Mouse (Mus musculus) left cerebral cortex, adult 2 months (tissue): ENCODE data around the gene Ddx54. TPM values are rescaled to one million over a fixed set of nuclear protein-coding genes. Genes with fewer than 3 reads are reported as not detected.

Experiments used
- DNase-seq, 2 experiments: peaks; one replicate each; pipeline ENCODE4 v3.0.0; 2021 to 2022; ENCODE audit warnings: low spot score in 2 of 2, mixed read lengths in 1 of 2; ENCODE audit errors: extremely low spot score in 1 of 2
- H3K27ac ChIP-seq: fragments of 200-600 bp; 2 replicates; pipeline ENCODE4 v1.8.1; 2022
- H3K4me3 ChIP-seq: fragments of 200-600 bp; 2 replicates; pipeline ENCODE4 v1.8.1; 2022
- CTCF ChIP-seq: fragments of 200-600 bp; IDR thresholded peaks from 2 replicates; pipeline ENCODE4 v1.8.1; 2022; ENCODE audit warnings: antibody characterized with exemption, mild to moderate bottlenecking, moderate library complexity
- intact Hi-C: fragments of 180-260 bp; cut with DNase I; formaldehyde crosslinking; loops from one replicate; pipeline ENCODE4 v1.15.1; 2025
- total RNA-seq, 2 experiments: library from RNA; stranded (reverse); gene quantifications; 2 replicates each; pipeline ENCODE4 v1.2.3; 2021

The Ddx54 gene
- total RNA-seq, 2 experiments from 2014 or later: 38.6 to 41.0 TPM

- intact Hi-C loops: loop anchor here (5.0 kb wide), 1 partner anchor 70 kb away; the partner anchor contains the start of gene Oas2
- no peak overlapping the region for H3K27ac ChIP-seq
- H3K4me3 ChIP-seq: no peak overlapping the region
- no peak for DNase-seq
- TF ChIP-seq CTCF: no peak
These were observed 65.0 kb downstream of the Ddx54 start for GRCm38 (mm10) chr5:120677516-120677915.

Other genes with a start within 250 kb of the Ddx54 start
- not detected for gene Lhx5, start 181.0 kb upstream of the Ddx54 start, total RNA-seq
- 1 to 10 TPM; 5.3 to 7.4 TPM for gene Sdsl, start 139.9 kb upstream of the Ddx54 start, total RNA-seq
- under 1 TPM in 1 of 2 experiments, not detected in 1; 0.61 TPM for gene Sds, start 136.2 kb upstream of the Ddx54 start, total RNA-seq
- 10 to 100 TPM; 60.6 to 61.7 TPM for gene Plbd2, start 109.1 kb upstream of the Ddx54 start, total RNA-seq
- 1 to 10 TPM; 4.5 to 7.5 TPM for gene Slc8b1, start 101.6 kb upstream of the Ddx54 start, total RNA-seq
- 10 to 100 TPM; 36.8 to 42.1 TPM for gene Tpcn1, start 24.1 kb upstream of the Ddx54 start, total RNA-seq
- under 1 TPM; 0.47 to 0.75 TPM for gene Iqcd, start 23.7 kb upstream of the Ddx54 start, total RNA-seq
- 10 to 100 TPM; 29.5 to 29.9 TPM for gene Rita1, start 150 bp upstream of the Ddx54 start, total RNA-seq
- gene Cfap73, start 21.5 kb downstream of the Ddx54 start, total RNA-seq: under 1 TPM in 1 of 2 experiments, not detected in 1; 0.52 TPM
- 10 to 100 TPM; 85.3 TPM for gene Rasal1, start 36.1 kb downstream of the Ddx54 start, total RNA-seq
- gene Dtx1, start 99.2 kb downstream of the Ddx54 start, total RNA-seq: 10 to 100 TPM; 74.5 to 76.9 TPM
- gene Oas2, start 137.1 kb downstream of the Ddx54 start, total RNA-seq: under 1 TPM in 1 of 2 experiments, not detected in 1; 0.14 TPM
- gene Oas3, start 164.9 kb downstream of the Ddx54 start, total RNA-seq: not detected
- gene Oas1e, start 182.8 kb downstream of the Ddx54 start, total RNA-seq: not detected
- 1 to 10 TPM in 1 of 2 experiments, under 1 TPM in 1; 0.82 to 1.0 TPM for gene Oas1c, start 199.8 kb downstream of the Ddx54 start, total RNA-seq
- gene Oas1f, start 234.6 kb downstream of the Ddx54 start, total RNA-seq: not detected
- not detected for gene Oas1h, start 248.7 kb downstream of the Ddx54 start, total RNA-seq